Mouse (Mus musculus): Measurements from ENCODE around the gene Vat1l.

- no peak for TF ChIP-seq CTCF (IDR thresholded peaks at IDR 0.05; ENCODE audit: insufficient read depth, low read depth, low read length)
- TF ChIP-seq POLR2A (IDR thresholded peaks at IDR 0.05; ENCODE audit: insufficient read depth, low read depth, low read length): no peak
These were observed 126.5 kb downstream of the Vat1l start for GRCm38 (mm10) chr8:114331928-114332327.

Measured in olfactory bulb, adult 2 months (tissue).